Mouse (Mus musculus): ENCODE results near the gene Odf3b.

DNA sequence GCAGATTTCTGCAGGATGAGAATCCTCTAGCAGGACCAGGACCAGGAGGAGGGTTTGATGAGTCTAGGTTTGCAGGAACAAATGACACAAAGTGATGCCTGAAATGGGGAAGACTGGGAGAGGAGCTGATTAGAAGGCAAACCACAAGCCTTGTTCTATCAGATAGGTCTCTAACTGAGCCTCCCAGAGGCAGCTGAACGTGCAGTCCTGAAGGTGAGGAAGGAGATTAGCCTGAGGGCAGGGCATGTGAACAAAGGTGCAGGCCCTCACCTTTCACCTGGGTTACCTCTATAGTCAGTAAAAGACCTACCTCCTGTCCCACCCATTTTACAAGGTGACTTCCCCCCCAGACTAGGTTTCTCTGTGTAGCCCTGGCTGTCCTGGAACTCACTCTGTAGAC is 20.6 kb upstream of the Odf3b start:
- no peak for TF ChIP-seq CTCF (IDR thresholded peaks at IDR 0.05; ENCODE audit: low read depth)
- TF ChIP-seq EP300 (IDR thresholded peaks at IDR 0.05; ENCODE audit: low read depth) = no peak
